Mouse (Mus musculus) lung, postnatal 10 days (tissue): ENCODE measurements at regions not wholly inside any gene's neighbourhood (a gene's known extent, or its start where the extent isn't known, plus 50 kb on each side); places are given as distances from the start of the nearest gene placed in this dataset.
A peak's percentile ranks its signal among the peaks of the same experiment; 100 is the strongest.

ENCODE experiments used
- DNase-seq: peaks from one replicate; pipeline ENCODE4 v3.0.0; 2021

DNA sequence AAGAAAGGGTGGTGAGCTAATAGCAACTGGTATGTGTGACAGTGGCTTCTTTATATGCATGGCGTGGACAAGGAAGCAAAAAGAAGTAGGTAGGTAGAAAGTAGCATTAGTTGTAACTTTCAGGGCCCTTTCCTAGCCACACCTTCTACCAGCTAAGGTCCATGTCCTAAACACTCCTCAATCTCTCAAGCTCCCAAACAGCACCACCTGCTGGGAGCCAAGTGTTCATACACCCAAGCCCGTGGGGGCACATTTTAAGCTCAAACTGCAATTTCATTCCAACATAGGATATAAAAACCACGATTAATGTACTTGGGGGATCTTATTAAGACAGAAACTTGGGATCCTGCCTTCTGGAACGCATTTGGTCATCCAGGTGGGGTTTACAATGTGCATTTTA, 141.6 kb upstream of the Cox10 start:
- no peak for DNase-seq

DNA sequence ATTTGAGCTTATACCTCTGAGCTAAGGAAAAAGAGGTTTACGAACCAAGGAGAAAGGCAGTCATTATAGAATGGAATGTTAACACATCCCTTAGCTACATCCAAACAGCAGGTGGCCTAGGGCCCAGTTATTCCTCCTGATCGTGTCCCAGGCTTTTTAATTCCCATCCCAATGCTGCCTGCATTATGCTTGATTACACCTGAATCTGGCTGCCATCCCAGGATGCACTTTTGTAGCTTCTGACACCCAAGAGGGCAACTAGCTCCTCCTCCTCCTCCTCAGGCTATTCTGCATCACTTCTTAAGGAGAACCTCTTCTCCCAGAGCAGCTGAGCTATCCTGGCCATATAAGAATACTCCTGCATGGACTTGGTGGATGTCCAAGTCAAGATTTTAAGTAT, 137.9 kb upstream of the Cox10 start:
- no peak for DNase-seq

DNA sequence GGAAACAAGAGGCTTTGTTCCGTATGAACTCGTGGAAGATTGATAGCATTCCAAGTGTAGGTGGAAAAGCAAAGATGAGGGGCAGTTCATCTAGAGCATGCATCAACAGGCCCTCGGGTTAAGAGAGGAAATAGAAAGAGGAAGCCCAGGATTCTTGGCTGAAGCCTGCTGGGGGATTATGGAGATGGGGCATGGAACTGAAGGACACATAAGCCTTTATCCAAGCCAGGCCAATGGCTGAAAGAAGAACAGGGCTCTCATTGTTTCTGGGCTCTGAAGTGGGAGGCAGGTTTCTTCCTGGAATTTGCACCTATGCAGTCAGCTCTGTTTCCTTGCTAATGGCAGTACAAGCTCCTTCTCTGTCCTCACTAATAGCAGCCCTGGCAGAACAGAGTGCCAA, 131.6 kb upstream of the Cox10 start:
- DNase-seq = no peak

DNA sequence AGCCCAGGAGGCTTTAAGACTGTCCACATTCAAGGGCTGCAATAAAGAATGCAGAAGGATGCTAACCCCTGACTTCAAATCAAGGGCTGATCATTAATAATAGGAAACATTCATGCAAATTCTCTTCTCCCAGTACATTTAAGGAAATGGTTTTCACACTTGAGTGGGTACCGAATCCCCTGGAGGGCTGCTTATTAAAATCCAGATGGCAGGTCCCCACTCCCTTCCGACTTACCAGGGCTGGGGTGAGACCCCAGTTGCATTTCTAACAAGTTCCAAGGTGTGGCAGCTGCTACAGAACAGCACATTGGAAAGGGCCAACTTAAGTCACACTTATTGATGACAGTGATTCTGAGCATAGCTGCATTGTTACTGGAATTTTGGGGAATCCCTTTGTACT, 129.0 kb upstream of the Cox10 start:
- no peak for DNase-seq

DNA sequence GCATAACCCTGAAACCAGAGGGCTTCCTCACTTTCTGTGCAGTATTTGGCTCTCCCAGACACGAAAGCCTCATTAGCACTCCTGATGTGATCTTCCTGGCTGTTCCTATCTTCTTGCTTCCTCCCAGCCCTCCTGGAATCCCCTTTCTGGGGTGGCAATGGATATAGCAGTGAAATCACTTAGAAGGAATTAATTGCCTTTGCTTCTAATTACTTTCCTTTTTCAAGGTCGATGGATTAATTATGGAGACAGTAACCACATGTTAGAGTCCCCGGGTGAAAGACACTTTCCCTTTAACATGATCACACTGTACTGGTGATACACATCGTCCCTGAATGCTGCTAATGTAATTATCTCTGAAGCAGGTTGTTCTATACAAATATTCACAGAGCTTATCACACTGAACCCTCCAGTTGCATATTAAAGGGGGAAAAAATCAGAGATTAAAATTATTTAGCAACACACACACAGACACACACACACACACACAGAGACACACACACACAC, 128.1 kb upstream of the Cox10 start:
- no peak for DNase-seq

DNA sequence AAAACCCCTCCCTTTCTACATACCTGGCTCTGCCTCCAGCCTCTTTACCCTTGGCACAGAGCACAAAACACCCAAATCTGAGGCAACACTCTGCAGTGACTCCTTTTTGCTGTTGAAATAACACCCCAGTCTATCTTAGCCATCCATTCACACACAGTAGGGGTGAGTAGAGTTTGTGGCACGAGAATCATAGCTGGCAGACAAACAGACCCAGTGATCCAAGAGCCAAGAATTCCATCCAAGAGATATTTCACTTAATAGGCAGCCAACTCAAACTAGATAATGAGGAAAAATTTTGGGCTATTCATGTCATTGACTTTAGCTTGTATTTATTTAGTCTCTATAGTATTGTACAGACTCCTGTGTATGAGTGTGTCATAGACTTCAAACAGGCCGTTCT, 126.9 kb upstream of the Cox10 start:
- peak; percentile 22 for DNase-seq

DNA sequence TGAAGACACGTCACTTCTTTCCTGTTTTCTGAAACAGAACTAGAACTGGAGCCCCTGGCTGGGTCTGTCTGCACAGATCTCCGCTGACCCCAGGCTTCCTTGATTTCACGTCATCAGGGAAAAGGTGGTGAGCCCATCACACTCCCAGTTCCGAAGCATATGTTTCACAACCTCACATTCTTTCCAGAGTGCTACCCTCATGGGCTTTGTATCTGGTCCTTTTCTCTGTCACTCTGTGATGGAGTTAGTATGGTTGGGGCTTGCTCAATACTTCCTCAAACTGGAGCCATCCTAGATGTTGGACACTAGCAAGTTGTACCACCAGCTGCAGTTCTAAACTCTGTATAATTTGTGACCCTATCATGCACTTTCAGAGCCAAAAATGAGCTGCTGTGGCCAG, 125.8 kb upstream of the Cox10 start:
- DNase-seq = no peak

DNA sequence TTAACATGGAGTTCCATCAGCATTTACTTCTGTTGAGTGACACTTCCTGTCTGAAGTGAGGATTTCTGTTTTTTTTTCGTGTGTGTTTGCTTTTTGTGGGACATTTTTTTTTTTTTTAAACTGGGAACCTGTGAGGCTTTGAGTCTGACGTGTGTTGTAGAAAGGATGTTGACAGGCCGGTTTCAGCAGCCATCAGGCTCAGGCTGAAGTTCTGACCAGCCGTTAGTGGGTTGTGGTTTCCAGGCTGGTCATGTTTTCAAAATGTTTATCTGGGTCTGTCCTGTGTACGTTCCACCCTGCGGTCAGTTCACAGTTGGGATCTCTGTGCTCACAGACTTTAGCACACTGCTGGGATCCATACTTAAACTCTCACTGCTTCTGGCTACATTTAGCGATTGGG, 125.0 kb upstream of the Cox10 start:
- peak; percentile 9 for DNase-seq

DNA sequence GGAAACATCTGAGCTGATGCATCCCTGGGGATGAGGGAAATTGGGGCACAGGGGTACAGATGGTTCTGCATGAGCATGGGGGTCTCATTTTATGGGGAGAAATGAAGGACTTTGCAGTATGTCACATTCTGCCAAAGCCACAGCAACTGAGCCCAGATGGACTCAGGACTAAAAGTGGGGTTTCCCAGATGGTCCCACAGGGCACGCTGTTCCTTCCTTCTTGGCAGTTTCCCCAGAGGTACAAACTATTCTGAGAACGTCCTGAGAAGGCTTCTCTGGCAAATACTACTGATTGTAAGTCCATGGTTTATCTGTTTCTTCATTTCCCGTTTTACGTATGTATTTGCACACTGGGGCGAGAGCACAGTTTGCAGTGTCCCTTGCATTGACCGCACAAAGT, 121.6 kb upstream of the Cox10 start:
- DNase-seq = no peak

DNA sequence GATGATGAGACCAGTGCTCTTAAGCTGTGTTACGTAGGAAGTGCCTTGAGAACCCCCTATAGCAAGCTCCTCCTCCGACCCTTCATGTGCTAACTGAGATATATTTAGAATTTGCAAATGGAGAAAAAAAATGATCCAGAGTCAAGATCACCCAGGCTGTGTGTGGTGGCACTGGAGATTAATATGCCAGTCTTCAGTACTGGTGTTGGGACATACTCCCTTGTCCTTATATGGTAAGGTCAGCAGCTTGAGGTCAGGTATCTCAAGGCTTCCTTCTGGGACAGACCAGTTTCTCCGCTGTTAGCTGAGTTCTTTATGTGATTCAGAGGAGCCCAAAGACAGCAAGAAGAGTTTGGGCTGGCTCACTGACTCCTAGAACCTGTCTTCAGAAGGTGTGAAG, 116.0 kb upstream of the Cox10 start:
- no peak for DNase-seq

DNA sequence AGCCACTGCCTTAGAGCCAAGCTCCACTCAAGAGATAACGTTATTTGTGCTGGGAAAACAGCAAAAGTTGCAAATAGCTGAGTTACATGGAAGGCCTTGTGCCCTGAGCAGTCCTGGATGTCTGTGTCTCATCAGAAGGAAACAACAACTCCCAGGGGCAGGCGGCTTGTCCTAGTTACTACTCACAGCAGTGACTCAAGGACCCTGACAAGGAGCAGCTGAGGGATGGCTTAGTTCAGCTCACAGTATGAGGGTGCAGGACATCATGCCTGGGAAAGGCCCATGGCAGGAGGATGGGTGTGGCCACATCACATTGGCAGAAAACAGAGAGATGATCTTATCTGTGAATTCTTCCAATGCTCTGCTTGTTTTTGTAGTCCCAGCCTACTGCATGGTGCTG, 109.4 kb upstream of the Cox10 start:
- DNase-seq = no peak

DNA sequence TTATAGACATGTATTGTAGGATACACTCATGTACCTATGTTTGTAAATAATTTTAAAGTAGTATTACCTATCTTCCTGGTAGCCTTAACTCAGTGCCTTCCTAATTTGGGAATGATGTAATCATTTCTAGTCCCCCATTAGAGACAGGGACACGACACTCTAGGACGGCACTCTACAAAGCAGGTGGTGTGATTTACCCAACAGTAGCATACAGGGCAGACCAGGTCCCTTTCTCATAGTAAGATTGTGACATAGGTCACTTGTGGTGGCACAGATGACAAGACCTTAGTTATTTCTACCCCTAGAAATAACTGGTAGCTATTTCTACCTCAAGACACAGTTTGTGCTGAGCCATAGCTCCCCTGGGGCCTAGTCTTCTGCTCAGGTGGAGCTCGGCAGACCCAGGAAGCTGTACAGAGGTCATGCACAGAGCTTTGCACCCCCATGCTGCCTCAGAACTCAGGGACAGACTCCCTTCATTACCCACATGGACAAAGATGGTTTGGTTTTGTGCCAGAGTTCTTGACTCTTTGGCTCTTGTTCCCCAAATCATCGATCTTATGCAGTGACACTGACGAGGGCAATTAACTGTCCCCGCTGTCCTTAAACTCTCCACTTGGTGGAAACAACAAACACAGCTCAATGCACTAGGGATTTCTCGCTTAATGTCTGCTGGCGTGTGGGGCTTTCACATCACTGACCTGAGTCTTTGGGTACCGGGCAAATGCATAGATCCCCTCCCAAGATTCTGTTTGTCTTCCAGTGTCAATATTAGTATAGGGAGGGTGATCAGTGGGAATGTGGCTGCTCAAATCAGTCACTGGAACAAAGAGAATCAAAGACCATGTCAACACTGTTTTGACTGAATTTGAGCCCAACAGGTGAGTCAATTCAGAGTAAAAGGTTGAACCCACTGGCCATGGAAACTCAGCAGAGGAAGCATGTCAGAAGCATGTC, 108.5 kb upstream of the Cox10 start:
- DNase-seq = no peak

DNA sequence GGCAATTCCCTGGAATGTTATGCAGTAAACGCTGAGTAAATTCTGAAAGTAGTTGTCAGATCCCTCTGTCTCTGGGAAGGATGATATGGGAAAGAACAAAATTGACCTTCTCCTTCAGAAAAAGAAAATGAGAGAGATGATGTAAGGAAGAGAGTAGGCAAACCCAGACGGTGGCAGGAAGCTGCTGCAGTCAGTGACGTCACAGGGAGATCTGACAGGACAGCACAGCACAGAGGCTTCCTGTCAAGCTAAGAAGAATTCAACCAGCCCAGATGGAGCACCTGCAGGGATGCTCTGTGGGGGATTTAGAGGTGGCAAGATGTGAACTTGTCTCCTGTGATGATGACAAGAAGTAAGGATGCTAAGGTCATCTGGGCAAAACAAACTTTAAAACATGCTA, 107.7 kb upstream of the Cox10 start:
- no peak for DNase-seq

DNA sequence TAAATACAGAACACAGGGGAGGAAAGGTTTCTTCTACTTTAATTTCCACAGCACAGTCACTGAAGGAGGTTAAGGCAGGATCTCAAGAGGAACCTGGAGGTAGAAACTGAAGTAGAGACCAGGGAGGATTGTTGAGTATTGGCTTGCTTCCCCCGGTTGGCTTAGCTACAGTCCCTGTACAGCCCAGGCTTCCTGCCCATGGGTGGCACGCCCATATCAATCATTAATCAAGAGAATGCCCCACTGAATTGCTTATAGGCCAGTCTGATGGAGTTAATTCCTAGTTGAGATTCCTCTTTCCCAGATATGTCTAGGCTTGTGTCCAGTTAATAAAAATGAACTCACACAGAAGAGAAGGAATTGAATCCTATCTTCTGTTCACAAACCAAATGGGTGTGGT, 107.3 kb upstream of the Cox10 start:
- no peak for DNase-seq

DNA sequence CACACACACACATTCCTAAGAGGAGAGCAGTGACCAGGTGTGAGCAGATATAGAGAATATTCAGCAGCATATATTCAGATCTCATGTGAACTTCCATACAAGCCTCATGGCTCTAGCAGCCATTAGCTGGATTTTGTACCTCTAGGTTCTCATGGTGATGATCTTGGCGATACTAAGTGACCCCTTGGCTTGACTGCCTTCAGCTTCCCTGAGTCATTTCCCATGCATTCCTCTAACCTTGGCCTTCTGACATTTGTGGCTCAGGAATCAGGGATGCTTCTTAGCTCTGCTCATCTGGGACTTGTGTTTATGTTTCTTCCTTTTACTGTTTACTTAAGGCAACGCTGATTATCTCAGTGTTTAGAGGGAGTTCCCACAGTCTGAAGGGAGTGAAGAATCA, 100.8 kb upstream of the Cox10 start:
- DNase-seq = peak; percentile 9

DNA sequence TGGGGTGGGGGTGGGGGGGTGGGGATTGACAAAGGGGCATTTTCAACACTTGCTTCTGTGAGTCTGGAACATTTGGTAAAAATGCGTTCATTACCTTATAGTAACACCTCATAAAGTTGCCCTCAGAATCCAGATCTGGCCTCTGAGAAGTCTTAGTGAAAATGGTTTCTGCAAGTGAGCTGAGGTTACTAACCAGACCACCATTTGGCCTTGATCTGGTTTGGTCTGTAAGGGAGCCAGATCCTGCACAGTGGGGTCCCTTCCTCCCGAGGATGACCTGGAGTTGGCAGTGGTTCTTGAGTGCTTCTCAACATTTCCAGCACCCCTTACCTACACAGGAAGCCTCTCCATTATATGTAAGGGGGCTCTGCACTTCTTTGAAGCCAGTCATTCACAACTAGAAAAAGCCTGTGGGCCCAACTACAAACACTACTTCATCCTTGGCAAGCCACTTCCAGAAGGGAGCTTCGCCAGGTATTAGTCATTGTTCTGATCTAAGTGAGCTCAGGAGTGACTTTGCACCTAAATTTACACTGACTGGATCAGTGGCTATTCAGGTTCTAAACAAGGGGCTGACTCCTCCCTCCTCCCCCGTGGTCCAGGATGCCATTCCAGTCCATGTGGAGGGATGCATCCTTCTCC, 94.3 kb upstream of the Cox10 start:
- DNase-seq = no peak

DNA sequence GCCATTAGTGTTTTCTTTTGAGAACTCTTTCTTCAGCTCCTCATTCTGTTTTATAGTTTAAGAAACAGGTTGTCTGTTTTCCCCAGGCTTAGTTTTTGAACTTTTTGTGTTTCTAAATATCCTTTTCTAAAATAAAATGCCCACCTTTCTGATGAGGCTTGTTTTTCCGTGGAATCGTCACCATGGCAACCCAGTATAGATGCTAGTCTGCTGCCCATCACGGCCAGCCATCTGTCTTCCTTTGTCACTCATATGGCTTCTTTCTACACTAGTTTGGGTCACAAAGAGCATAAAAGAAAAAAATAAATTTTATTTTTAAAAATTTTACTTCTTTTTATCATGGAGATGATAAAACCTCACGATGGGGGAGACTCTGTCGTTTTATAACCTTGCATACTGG, 93.7 kb upstream of the Cox10 start:
- DNase-seq = no peak

DNA sequence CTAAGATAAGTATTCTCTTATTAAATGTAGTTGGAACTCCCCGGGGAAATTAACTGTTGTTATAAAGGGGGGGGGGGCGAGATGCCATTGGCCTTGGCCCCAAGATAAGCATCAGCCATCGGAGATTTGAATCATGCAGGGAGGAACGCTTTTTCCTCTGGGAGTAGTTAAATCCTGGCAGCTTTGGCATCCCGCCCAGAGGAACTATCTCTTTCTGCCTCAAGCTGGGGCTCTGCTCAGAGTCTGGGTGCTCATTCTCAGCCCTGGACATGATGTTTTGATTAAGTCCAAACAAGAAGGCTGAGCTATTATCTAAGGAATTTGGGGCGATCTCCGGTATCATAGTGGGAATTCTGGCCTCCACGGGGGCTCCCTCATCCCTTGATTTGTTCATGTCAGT, 89.4 kb upstream of the Cox10 start:
- DNase-seq = peak; percentile 57

DNA sequence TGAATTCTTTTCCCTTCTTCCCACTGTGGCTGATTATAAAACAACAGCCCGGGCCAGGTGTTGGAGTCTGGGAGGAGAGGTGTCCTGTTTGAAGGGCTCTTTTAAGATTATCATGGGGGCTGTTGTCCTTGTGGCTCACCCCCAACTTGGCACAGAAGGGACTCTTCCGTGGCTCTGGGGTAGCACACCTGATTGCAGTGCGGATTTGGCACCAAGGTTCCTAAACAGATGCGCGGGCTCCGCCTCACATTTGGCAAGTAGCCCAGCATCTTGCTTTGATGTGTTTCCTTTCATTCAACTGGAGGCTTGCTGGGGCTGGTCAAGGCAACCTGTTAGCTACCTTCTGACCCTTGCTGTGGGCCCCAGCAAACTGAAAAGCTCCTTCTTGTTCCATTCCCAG, 85.5 kb upstream of the Cox10 start:
- no peak for DNase-seq

DNA sequence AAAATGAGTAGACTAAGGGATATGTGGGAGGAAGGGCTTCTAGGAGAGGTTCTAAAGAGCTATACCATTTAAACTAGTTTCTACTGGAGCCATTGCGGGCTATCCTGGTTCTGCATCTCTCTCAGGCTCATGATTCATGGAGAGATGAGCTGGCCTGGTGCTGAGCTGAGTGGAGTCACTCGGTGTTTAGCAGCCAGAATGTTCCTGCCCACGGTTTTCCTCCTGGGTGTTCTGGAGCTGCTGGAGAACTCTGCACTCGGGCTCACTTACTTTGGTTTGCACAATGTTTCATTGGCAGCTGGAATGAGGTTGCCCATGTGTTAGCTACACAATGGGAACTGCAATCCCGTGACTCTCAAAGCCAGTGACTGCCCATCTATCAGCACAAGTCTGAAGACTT, 79.0 kb upstream of the Cox10 start:
- DNase-seq = no peak

DNA sequence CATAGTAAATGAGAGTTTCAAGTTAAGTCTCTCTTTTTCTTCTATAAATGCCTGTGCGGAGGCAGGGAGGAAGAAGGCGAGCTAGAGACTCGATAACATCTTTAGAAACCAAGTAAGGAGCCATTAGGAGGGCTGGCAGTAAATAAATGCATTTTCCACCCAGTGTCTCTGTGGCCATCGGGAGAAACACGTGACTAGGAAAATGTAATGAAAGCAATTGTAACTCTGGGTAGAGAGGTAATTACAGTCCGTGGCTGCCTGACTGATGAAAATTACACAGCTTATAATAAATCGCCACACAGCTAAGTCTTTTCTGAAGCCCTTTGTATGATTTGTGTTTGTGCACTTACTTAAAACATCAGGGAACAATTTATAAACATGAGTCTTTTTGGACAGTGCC, 77.4 kb upstream of the Cox10 start:
- DNase-seq = no peak

DNA sequence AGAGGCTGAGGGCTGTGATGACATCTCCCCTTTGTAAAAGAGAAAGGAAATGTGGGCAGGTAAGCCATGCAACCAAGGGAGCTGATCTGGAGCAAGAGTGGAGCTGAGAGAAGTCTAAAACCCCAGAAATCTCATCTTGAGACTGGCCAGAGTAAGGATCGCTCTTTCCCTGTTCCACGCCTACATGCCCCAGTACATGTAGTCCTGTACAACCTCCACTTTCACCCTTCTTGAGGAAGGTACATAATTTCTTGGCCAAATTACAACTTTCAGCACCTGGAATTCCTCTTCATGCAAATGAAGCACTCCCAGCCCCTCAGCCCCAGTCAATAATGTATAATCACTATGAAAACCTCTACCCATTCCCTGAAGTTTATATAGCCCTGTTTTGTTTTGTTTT, 60.2 kb upstream of the Cox10 start:
- no peak for DNase-seq

DNA sequence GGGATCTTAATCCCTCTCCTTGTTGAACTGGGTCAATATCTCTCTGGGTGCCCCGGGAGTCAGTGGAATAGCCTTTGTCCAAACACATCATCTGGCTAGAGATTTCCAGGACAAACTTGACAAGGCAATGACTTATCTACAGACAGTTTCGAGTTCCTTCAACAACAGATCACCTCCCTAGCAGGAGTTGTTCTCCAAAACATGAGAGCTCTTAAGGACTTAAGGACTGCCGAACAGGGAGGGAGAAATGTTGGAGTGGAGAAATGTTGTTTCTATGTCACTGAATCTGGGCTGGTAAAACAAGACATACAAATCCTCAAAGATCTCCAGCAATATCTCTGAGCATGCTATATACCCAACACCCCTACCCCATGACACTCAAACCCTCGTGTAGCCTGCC, 59.7 kb upstream of the Cox10 start:
- no peak for DNase-seq

DNA sequence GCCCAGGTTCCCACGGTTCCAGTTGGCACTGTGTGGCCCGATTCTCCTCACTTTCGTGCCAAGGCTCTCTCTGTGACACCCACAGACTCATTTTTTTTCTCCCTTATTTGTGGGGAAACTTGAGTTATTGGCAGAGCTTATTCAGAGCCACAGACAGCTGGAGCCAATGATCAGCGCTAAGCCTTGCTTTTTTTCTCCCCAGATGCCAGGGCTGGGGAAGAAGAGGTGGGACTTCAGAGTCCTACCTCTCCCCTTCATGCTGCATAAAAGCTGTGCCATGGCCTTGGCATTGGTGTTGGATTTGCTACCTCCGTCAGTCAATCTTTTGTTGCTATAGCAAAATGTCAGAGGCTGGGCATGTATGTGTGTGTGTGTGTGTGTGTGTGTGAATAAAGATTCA, 56.5 kb upstream of the Cox10 start:
- no peak for DNase-seq

DNA sequence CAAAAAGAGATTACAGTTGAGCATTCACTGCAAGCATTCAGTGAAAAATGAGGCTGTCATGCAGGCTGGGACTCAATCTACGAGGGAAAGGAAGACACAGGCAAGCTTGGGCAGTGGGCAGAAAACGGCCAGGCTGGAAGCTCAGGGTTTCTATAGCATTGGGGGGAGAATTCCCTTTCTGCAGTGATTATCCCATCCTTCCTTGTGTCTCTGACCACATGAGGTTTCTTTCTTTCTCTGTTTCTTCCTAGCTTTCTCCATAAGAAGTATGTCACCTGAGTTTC, 56.0 kb upstream of the Cox10 start:
- DNase-seq = no peak
